Mouse (Mus musculus) stomach, embryonic 15.5 days (tissue): ENCODE measurements at regions not wholly inside any gene's neighbourhood (a gene's known extent, or its start where the extent isn't known, plus 50 kb on each side); places are given as distances from the start of the nearest gene placed in this dataset.

ENCODE experiments used
- ATAC-seq: fragments of 200-750 bp; cut with Nextera tagmentation; 2 replicates; pipeline ENCODE4 v1.8.0; 2017; ENCODE audit warnings: low read depth, moderate number of reproducible peaks, moderate TSS enrichment; ENCODE audit not compliant: insufficient read depth, low FRiP score
- H3K27ac ChIP-seq: fragments of 300-500 bp; sonication (generic); 2 replicates; pipeline ENCODE4 v1.5.1; 2015; ENCODE audit warnings: mild to moderate bottlenecking, inconsistent platforms
- H3K27me3 ChIP-seq: fragments of 300-500 bp; sonication (generic); replicated peaks from 2 replicates; pipeline ENCODE4 v1.6.1; 2015; ENCODE audit warnings: inconsistent platforms
- H3K36me3 ChIP-seq: fragments of 300-500 bp; sonication (generic); 2 replicates; pipeline ENCODE4 v1.6.1; 2015; ENCODE audit warnings: inconsistent platforms
- H3K4me1 ChIP-seq: fragments of 300-500 bp; sonication (generic); 2 replicates; pipeline ENCODE4 v1.6.1; 2015; ENCODE audit warnings: inconsistent platforms
- H3K4me2 ChIP-seq: fragments of 300-500 bp; sonication (generic); 2 replicates; pipeline ENCODE4 v1.6.1; 2015; ENCODE audit warnings: mild to moderate bottlenecking, inconsistent platforms
- H3K4me3 ChIP-seq: fragments of 300-500 bp; sonication (generic); replicated peaks from 2 replicates; pipeline ENCODE4 v1.5.1; 2015; ENCODE audit warnings: inconsistent platforms
- H3K9ac ChIP-seq: fragments of 300-500 bp; sonication (generic); 2 replicates; pipeline ENCODE4 v1.6.1; 2015; ENCODE audit warnings: inconsistent platforms
- H3K9me3 ChIP-seq: fragments of 300-500 bp; sonication (generic); 2 replicates; pipeline ENCODE4 v1.6.1; 2016; ENCODE audit warnings: inconsistent platforms
- WGBS: fragments of 180-500 bp; shearing (Covaris S2); methylation state at CpG from one replicate; pipeline ENCODE4 v1.1.7; 2015; 5-methylcytosine and 5-hydroxymethylcytosine counted together

- Histone ChIP-seq H3K4me3 (no peak overlapping the region), H3K9me3 (no peaks in the 10 kb centered on the region), H3K36me3 (no peaks in the 10 kb centered on the region), H3K4me1 (no peaks in the 10 kb centered on the region), H3K27me3 (no peaks in the 10 kb centered on the region), H3K9ac (no peak overlapping the region), H3K4me2 (no peak overlapping the region), H3K27ac (no peak overlapping the region)
- whole genome bisulfite sequencing = 66% methylated on average over 2 of the region's 2 CpGs
- no peak for ATAC-seq
Observed at GRCm38 (mm10) chr1:152313480-152313879, 73.0 kb downstream of the Tsen15 start.

- no peaks in the 10 kb centered on the region for H3K36me3 ChIP-seq
- no peaks in the 10 kb centered on the region for H3K4me1 ChIP-seq
- H3K4me3 ChIP-seq = no peak overlapping the region
- WGBS = 80% methylated on average over 3 of the region's 3 CpGs
- H3K9me3 ChIP-seq = no peaks in the 10 kb centered on the region
- H3K27ac ChIP-seq = no peak overlapping the region
- H3K9ac ChIP-seq = no peak overlapping the region
- ATAC-seq = no peak
- H3K27me3 ChIP-seq = no peaks in the 10 kb centered on the region
- H3K4me2 ChIP-seq = no peak overlapping the region
Observed at GRCm38 (mm10) chr1:152305461-152305860, 81.0 kb downstream of the Tsen15 start.

- ATAC-seq = no peak
- Histone ChIP-seq H3K9ac (no peak overlapping the region), H3K4me3 (no peak overlapping the region), H3K36me3 (no peaks in the 10 kb centered on the region), H3K9me3 (no peaks in the 10 kb centered on the region), H3K4me1 (no peaks in the 10 kb centered on the region), H3K4me2 (no peak overlapping the region), H3K27me3 (no peaks in the 10 kb centered on the region), H3K27ac (no peak overlapping the region)
- 57% methylated on average over 14 of the region's 14 CpGs for WGBS
Observed at GRCm38 (mm10) chr1:152304487-152305130, 81.9 kb downstream of the Tsen15 start.

- 82% methylated on average over 8 of the region's 8 CpGs for WGBS
- H3K27me3 ChIP-seq = no peaks in the 10 kb centered on the region
- no peak for ATAC-seq
Observed at GRCm38 (mm10) chr1:152301355-152301754, 85.1 kb downstream of the Tsen15 start.

DNA sequence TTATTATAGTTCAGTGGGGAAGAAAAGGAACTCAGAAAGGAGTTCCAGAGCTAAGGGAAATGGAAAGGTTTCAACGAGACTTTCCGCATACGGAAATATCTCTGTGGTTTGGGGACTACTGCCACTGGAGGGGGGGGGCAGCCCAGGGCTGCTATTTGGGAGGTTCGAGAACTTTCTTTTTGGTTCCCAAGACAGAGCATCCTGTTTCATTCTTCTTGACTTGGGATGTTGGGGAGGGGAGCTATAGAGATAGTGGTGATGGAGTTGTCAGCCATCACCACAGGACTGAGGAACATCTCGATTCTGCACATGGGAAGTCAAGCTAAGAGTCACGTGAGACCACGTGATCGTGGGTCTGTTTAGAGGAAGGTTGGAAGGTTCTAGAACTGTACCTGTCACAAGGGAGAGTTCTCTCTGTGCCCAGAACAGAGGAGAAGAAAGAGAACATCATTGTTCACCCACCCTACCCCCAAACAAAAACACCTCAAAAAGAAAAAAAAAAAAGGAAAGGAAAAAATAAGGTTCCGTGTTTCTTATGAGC, 94.2 kb downstream of the Tsen15 start:
- Histone ChIP-seq H3K27ac (no peak overlapping the region), H3K9ac (no peak overlapping the region), H3K4me2 (no peak overlapping the region), H3K4me3 (no peak overlapping the region), H3K27me3 (no peaks in the 10 kb centered on the region), H3K4me1 (no peaks in the 10 kb centered on the region), H3K9me3 (no peaks in the 10 kb centered on the region), H3K36me3 (no peaks in the 10 kb centered on the region)
- ATAC-seq = no peak
- 84% methylated on average over 9 of the region's 9 CpGs for WGBS

More at GRCm38 (mm10) chr1:152301355-152301754, 85.1 kb downstream of the Tsen15 start:
- no peaks in the 10 kb centered on the region for H3K9me3 ChIP-seq
- H3K4me2 ChIP-seq = no peak overlapping the region
- no peaks in the 10 kb centered on the region for H3K4me1 ChIP-seq
- no peak overlapping the region for H3K27ac ChIP-seq
- no peaks in the 10 kb centered on the region for H3K36me3 ChIP-seq
- no peak overlapping the region for H3K4me3 ChIP-seq
- no peak overlapping the region for H3K9ac ChIP-seq

GRCm38 (mm10) chr1:152290768-152291167, 95.7 kb downstream of the Tsen15 start:
- Histone ChIP-seq H3K27me3 (no peaks in the 10 kb centered on the region), H3K9me3 (no peaks in the 10 kb centered on the region), H3K36me3 (no peaks in the 10 kb centered on the region), H3K9ac (no peak overlapping the region), H3K4me3 (no peak overlapping the region), H3K4me2 (peak overlapping the region; percentile 38), H3K27ac (no peak overlapping the region), H3K4me1 (no peaks in the 10 kb centered on the region)
- WGBS = 36% methylated on average over 7 of the region's 7 CpGs
- no peak for ATAC-seq

GRCm38 (mm10) chr1:152287566-152288490, 98.7 kb downstream of the Tsen15 start:
- Histone ChIP-seq H3K9ac (no peak overlapping the region), H3K9me3 (no peaks in the 10 kb centered on the region), H3K4me3 (no peak overlapping the region), H3K36me3 (no peaks in the 10 kb centered on the region), H3K4me2 (no peak overlapping the region), H3K4me1 (no peaks in the 10 kb centered on the region), H3K27ac (no peak overlapping the region), H3K27me3 (no peaks in the 10 kb centered on the region)
- 55% methylated on average over 15 of the region's 15 CpGs for whole genome bisulfite sequencing
- no peak for ATAC-seq

DNA sequence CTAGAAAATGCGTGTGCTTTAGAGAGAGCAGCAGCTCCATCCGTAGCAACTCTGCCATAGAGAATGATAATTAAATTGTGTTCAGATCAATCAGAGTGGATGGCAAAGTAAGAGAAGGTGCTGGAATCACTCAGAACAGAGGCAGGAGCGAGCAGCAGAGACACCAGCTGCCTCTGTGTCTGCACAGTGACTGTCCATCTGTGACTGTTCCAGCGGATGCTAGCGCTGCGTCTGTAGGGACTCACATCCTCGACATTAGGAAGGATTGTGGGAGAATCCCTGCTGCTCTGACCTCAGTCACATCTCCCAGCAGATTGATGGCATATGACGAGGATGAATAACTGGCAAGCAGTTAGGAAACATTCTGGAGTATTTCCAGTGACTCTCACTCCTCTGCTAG, 99.8 kb downstream of the Tsen15 start:
- Histone ChIP-seq H3K27me3 (no peaks in the 10 kb centered on the region), H3K9ac (no peak overlapping the region), H3K4me1 (no peaks in the 10 kb centered on the region), H3K4me2 (no peak overlapping the region), H3K4me3 (no peak overlapping the region), H3K36me3 (no peaks in the 10 kb centered on the region), H3K27ac (no peak overlapping the region), H3K9me3 (no peaks in the 10 kb centered on the region)
- ATAC-seq = no peak
- WGBS = 78% methylated on average over 8 of the region's 8 CpGs

- Histone ChIP-seq H3K4me1 (no peaks in the 10 kb centered on the region), H3K27me3 (no peaks in the 10 kb centered on the region), H3K9ac (no peak overlapping the region), H3K36me3 (no peaks in the 10 kb centered on the region), H3K9me3 (no peaks in the 10 kb centered on the region), H3K4me3 (no peak overlapping the region), H3K27ac (no peak overlapping the region), H3K4me2 (no peak overlapping the region)
- 94% methylated on average over 11 of the region's 11 CpGs for WGBS
- no peak for ATAC-seq
Observed at GRCm38 (mm10) chr1:152282106-152282505, 104.4 kb downstream of the Tsen15 start.

- WGBS = 70% methylated on average over 8 of the region's 8 CpGs
- no peak for ATAC-seq
- H3K4me1 ChIP-seq = no peaks in the 10 kb centered on the region
- no peaks in the 10 kb centered on the region for H3K27me3 ChIP-seq
- H3K4me2 ChIP-seq = no peak overlapping the region
- H3K4me3 ChIP-seq = no peak overlapping the region
- H3K9ac ChIP-seq = no peak overlapping the region
- H3K27ac ChIP-seq = no peak overlapping the region
- H3K9me3 ChIP-seq = no peaks in the 10 kb centered on the region
- no peaks in the 10 kb centered on the region for H3K36me3 ChIP-seq
Observed at GRCm38 (mm10) chr1:152281201-152281600, 105.3 kb downstream of the Tsen15 start.

GRCm38 (mm10) chr1:152280014-152280413, 106.5 kb downstream of the Tsen15 start:
- Histone ChIP-seq H3K4me2 (no peak overlapping the region), H3K4me1 (no peaks in the 10 kb centered on the region), H3K4me3 (no peak overlapping the region), H3K9ac (no peak overlapping the region), H3K27ac (no peak overlapping the region), H3K9me3 (no peaks in the 10 kb centered on the region), H3K36me3 (no peaks in the 10 kb centered on the region), H3K27me3 (no peaks in the 10 kb centered on the region)
- 31% methylated on average over 1 of the region's 1 CpGs for WGBS
- no peak for ATAC-seq

GRCm38 (mm10) chr1:152275011-152275410, 111.5 kb downstream of the Tsen15 start:
- H3K27ac ChIP-seq = no peak overlapping the region
- 95% methylated on average over 24 of the region's 24 CpGs for WGBS
- H3K4me2 ChIP-seq = no peak overlapping the region
- ATAC-seq = no peak
- no peaks in the 10 kb centered on the region for H3K27me3 ChIP-seq
- H3K36me3 ChIP-seq = no peaks in the 10 kb centered on the region
- no peak overlapping the region for H3K4me3 ChIP-seq
- H3K9me3 ChIP-seq = no peaks in the 10 kb centered on the region
- no peaks in the 10 kb centered on the region for H3K4me1 ChIP-seq
- H3K9ac ChIP-seq = no peak overlapping the region
